Mouse (Mus musculus) intestine, postnatal 0 days (tissue): Measurements from ENCODE around the gene Cxcl15. TPM values are rescaled to one million over a fixed set of nuclear protein-coding genes. Genes with fewer than 3 reads are reported as not detected.
A peak's percentile ranks its signal among the peaks of the same experiment; 100 is the strongest.

ENCODE experiments used
- ATAC-seq: fragments of 200-750 bp; cut with Nextera tagmentation; 2 replicates; pipeline ENCODE4 v1.8.0; 2017; ENCODE audit warnings: mild to moderate bottlenecking, moderate TSS enrichment, moderate library complexity
- H3K27ac ChIP-seq: fragments of 300-500 bp; sonication (generic); 2 replicates; pipeline ENCODE4 v1.5.1; 2014; ENCODE audit warnings: mild to moderate bottlenecking, low read depth, low read length, moderate library complexity
- H3K27me3 ChIP-seq: fragments of 300-500 bp; sonication (generic); replicated peaks from 2 replicates; pipeline ENCODE4 v1.6.1; 2014; ENCODE audit warnings: low read length, mixed read lengths; ENCODE audit not compliant: control insufficient read depth, insufficient read depth
- H3K36me3 ChIP-seq: fragments of 300-500 bp; sonication (generic); 2 replicates; pipeline ENCODE4 v1.6.1; 2014; ENCODE audit warnings: mild to moderate bottlenecking, moderate library complexity; ENCODE audit not compliant: control insufficient read depth, insufficient read depth
- H3K4me1 ChIP-seq: fragments of 300-500 bp; sonication (generic); replicated peaks from 2 replicates; pipeline ENCODE4 v1.6.1; 2014; ENCODE audit warnings: antibody characterized with exemption, low read length, mixed read lengths; ENCODE audit not compliant: control insufficient read depth, insufficient read depth
- H3K4me2 ChIP-seq: fragments of 300-500 bp; sonication (generic); replicated peaks from 2 replicates; pipeline ENCODE4 v1.6.1; 2014; ENCODE audit warnings: low read depth, mild to moderate bottlenecking, moderate library complexity
- H3K4me3 ChIP-seq: fragments of 300-500 bp; sonication (generic); 2 replicates; pipeline ENCODE4 v1.5.1; 2014; ENCODE audit warnings: low read depth, low read length
- H3K9ac ChIP-seq: fragments of 300-500 bp; sonication (generic); 2 replicates; pipeline ENCODE4 v1.6.1; 2014; ENCODE audit warnings: mild to moderate bottlenecking, low read depth, low read length
- H3K9me3 ChIP-seq: fragments of 300-500 bp; sonication (generic); 2 replicates; pipeline ENCODE4 v1.6.1; 2016; ENCODE audit warnings: mixed run types; ENCODE audit not compliant: control insufficient read depth
- CTCF ChIP-seq: sonication (generic); IDR thresholded peaks from 2 replicates; pipeline ENCODE4 v1.5.1; 2016; ENCODE audit warnings: low read depth, mild to moderate bottlenecking, control low read depth, antibody characterized with exemption, moderate library complexity
- WGBS: fragments of 180-500 bp; shearing (Covaris S2); extraction: QIAGEN DNeasy Blood & Tissue Kit; methylation state at CpG from one replicate; pipeline ENCODE4 v1.1.7; 2014; 5-methylcytosine and 5-hydroxymethylcytosine counted together
- polyA plus RNA-seq: library from polyadenylated mRNA; unstranded; fragments of >200 nt; fragmentation: Nextera tagmentation; extraction: Ambion mirVana; gene quantifications from 2 replicates; pipeline ENCODE4 v1.2.1, GENCODE M21; 2015

Gene Cxcl15
- polyA plus RNA-seq: 0.56 and 0.69 TPM in 2 replicates

- Histone ChIP-seq H3K9me3 (no peaks in the 10 kb centered on the region), H3K36me3 (no peaks in the 10 kb centered on the region), H3K4me1 (no peaks in the 10 kb centered on the region), H3K4me3 (no peak within 1 kb of the TSS), H3K27ac (no peak within 1 kb of the TSS), H3K9ac (no peak within 1 kb of the TSS), H3K4me2 (no peak within 1 kb of the TSS), H3K27me3 (no peaks in the 10 kb centered on the region)
- ATAC-seq: no peak
- TF ChIP-seq CTCF: no peak
- 28% methylated on average over 5 of the region's 5 CpGs for WGBS
Measured at GRCm38 (mm10) chr5:90794195-90794625, at the start of gene Cxcl15. Gene Cxcl15, plus strand, starts transcription at chr5:90794534.

- H3K27me3 ChIP-seq: peaks cover 2% of the 10 kb centered on the region; the same call in 1 of the 2 replicates
- H3K4me1 ChIP-seq: peaks cover 4% of the 10 kb centered on the region
- ATAC-seq: no peak
- no peak for TF ChIP-seq CTCF
- no peak overlapping the region for H3K4me3 ChIP-seq
- 94% methylated on average over 1 of the region's 1 CpGs for WGBS
- H3K27ac ChIP-seq: no peak overlapping the region
- no peak overlapping the region for H3K4me2 ChIP-seq
- no peak overlapping the region for H3K9ac ChIP-seq
- H3K36me3 ChIP-seq: no peaks in the 10 kb centered on the region
- H3K9me3 ChIP-seq: no peaks in the 10 kb centered on the region
Measured at GRCm38 (mm10) chr5:90753934-90754333, 40.4 kb upstream of the Cxcl15 start.

GRCm38 (mm10) chr5:90758020-90758605, 36.2 kb upstream of the Cxcl15 start:
- Histone ChIP-seq H3K4me2 (0 out of 2 replicates have a peak overlapping the region, but pooled peaks have one; percentile 2), H3K9me3 (no peaks in the 10 kb centered on the region), H3K4me1 (peaks cover 4% of the 10 kb centered on the region), H3K36me3 (no peaks in the 10 kb centered on the region), H3K4me3 (no peak overlapping the region), H3K27ac (no peak overlapping the region), H3K9ac (no peak overlapping the region), H3K27me3 (peaks cover 9% of the 10 kb centered on the region; the same call in 1 of the 2 replicates)
- ATAC-seq: no peak
- TF ChIP-seq CTCF: no peak
- WGBS: 48% methylated on average over 5 of the region's 5 CpGs

GRCm38 (mm10) chr5:90759077-90760065, 35.0 kb upstream of the Cxcl15 start, which contains the start of gene Cxcl5:
Gene Cxcl5, plus strand, starts transcription at chr5:90759360.
- peak within 1 kb of the TSS; percentile 74 for H3K4me2 ChIP-seq
- peaks cover 9% of the 10 kb centered on the region; the same call in 1 of the 2 replicates for H3K27me3 ChIP-seq
- H3K27ac ChIP-seq: 0 out of 2 replicates have a peak within 1 kb of the TSS, but pooled peaks have one; percentile 28
- H3K4me1 ChIP-seq: peaks cover 4% of the 10 kb centered on the region
- ATAC-seq: peak; percentile 19; the same call in 1 of the 2 replicates
- WGBS: 5% methylated on average over 32 of the region's 32 CpGs
- TF ChIP-seq CTCF: no peak
- no peaks in the 10 kb centered on the region for H3K36me3 ChIP-seq
- H3K4me3 ChIP-seq: peak within 1 kb of the TSS; percentile 32
- no peak within 1 kb of the TSS for H3K9ac ChIP-seq
- H3K9me3 ChIP-seq: no peaks in the 10 kb centered on the region

- Histone ChIP-seq H3K9ac (no peak overlapping the region), H3K4me2 (peak overlapping the region; percentile 74), H3K4me1 (peaks cover 4% of the 10 kb centered on the region), H3K36me3 (no peaks in the 10 kb centered on the region), H3K4me3 (peak overlapping the region; percentile 32; the same call in 1 of the 2 replicates), H3K9me3 (no peaks in the 10 kb centered on the region), H3K27me3 (peaks cover 9% of the 10 kb centered on the region; the same call in 1 of the 2 replicates), H3K27ac (no peak overlapping the region)
- no peak for TF ChIP-seq CTCF
- no peak for ATAC-seq
- WGBS: 35% methylated on average over 4 of the region's 4 CpGs
Measured at GRCm38 (mm10) chr5:90760303-90760702, 34.0 kb upstream of the Cxcl15 start.

- peak; percentile 68; the same call in 1 of the 2 replicates for ATAC-seq
- H3K4me3 ChIP-seq: no peak overlapping the region
- WGBS: 54% methylated on average over 2 of the region's 2 CpGs
- TF ChIP-seq CTCF: no peak
- H3K27ac ChIP-seq: no peak overlapping the region
- H3K4me1 ChIP-seq: peaks cover 4% of the 10 kb centered on the region
- H3K36me3 ChIP-seq: no peaks in the 10 kb centered on the region
- no peak overlapping the region for H3K4me2 ChIP-seq
- no peaks in the 10 kb centered on the region for H3K9me3 ChIP-seq
- H3K9ac ChIP-seq: no peak overlapping the region
- H3K27me3 ChIP-seq: peaks cover 9% of the 10 kb centered on the region; the same call in 1 of the 2 replicates
Measured at GRCm38 (mm10) chr5:90760844-90761243, 33.5 kb upstream of the Cxcl15 start.
